Mouse (Mus musculus): Measurements from ENCODE around the gene Selenom.
A peak's percentile ranks its signal among the peaks of the same experiment; 100 is the strongest.

Gene Selenom

GRCm38 (mm10) chr11:3514529-3515054 is at the start of gene Selenom:
TSS of gene Selenom (plus strand) at chr11:3514684.
- DNase-seq (ENCODE audit: low spot score): peak; percentile 89

GRCm38 (mm10) chr11:3471448-3471850 is 43.0 kb upstream of the Selenom start:
- no peak for DNase-seq (ENCODE audit: low spot score)

- peak; percentile 67 for DNase-seq (ENCODE audit: low spot score)
These were observed 42.0 kb upstream of the Selenom start for GRCm38 (mm10) chr11:3472484-3472883.

- DNase-seq (ENCODE audit: low spot score): no peak
These were observed 39.9 kb upstream of the Selenom start for GRCm38 (mm10) chr11:3474480-3475115.

- no peak for DNase-seq (ENCODE audit: low spot score)
These were observed 39.0 kb upstream of the Selenom start for GRCm38 (mm10) chr11:3475489-3475888.

- peak; percentile 54 for DNase-seq (ENCODE audit: low spot score)
These were observed 30.4 kb upstream of the Selenom start for GRCm38 (mm10) chr11:3483980-3484642.

GRCm38 (mm10) chr11:3486349-3486748 is 28.1 kb upstream of the Selenom start:
- DNase-seq (ENCODE audit: low spot score): no peak

- DNase-seq (ENCODE audit: low spot score): no peak
These were observed 26.4 kb upstream of the Selenom start, which contains the start of gene Pla2g3 for GRCm38 (mm10) chr11:3487952-3488570. TSS of gene Pla2g3 (plus strand) at chr11:3488284.

GRCm38 (mm10) chr11:3489036-3489435 is 25.4 kb upstream of the Selenom start:
- DNase-seq (ENCODE audit: low spot score): no peak

GRCm38 (mm10) chr11:3492748-3493147 is 21.7 kb upstream of the Selenom start:
- no peak for DNase-seq (ENCODE audit: low spot score)

- no peak for DNase-seq (ENCODE audit: low spot score)
These were observed 19.6 kb upstream of the Selenom start for GRCm38 (mm10) chr11:3494857-3495256.

GRCm38 (mm10) chr11:3495496-3495895 is 19.0 kb upstream of the Selenom start:
- no peak for DNase-seq (ENCODE audit: low spot score)

- no peak for DNase-seq (ENCODE audit: low spot score)
These were observed 17.7 kb upstream of the Selenom start for GRCm38 (mm10) chr11:3496756-3497155.

- no peak for DNase-seq (ENCODE audit: low spot score)
These were observed 17.2 kb upstream of the Selenom start for GRCm38 (mm10) chr11:3497296-3497695.

GRCm38 (mm10) chr11:3502057-3502456 is 12.4 kb upstream of the Selenom start:
- no peak for DNase-seq (ENCODE audit: low spot score)

GRCm38 (mm10) chr11:3502459-3503072 is 11.9 kb upstream of the Selenom start:
- DNase-seq (ENCODE audit: low spot score): no peak

GRCm38 (mm10) chr11:3503755-3504693 is 10.5 kb upstream of the Selenom start:
- DNase-seq (ENCODE audit: low spot score): no peak

- DNase-seq (ENCODE audit: low spot score): no peak
These were observed 6.3 kb upstream of the Selenom start for GRCm38 (mm10) chr11:3508226-3508625.

GRCm38 (mm10) chr11:3509181-3510085 is 5.1 kb upstream of the Selenom start:
- no peak for DNase-seq (ENCODE audit: low spot score)

- no peak for DNase-seq (ENCODE audit: low spot score)
These were observed 4.2 kb upstream of the Selenom start for GRCm38 (mm10) chr11:3510321-3510720.

Data from left cerebral cortex, adult 11 months (tissue).